Mouse (Mus musculus): ENCODE measurements around the gene Iqgap2. TPM values are rescaled to one million over a fixed set of nuclear protein-coding genes. Genes with fewer than 3 reads are reported as not detected.

Iqgap2 gene
- polyA plus RNA-seq, 1 experiment from 2014 or later: 24.6 TPM

- Histone ChIP-seq H3K4me3 (ENCODE audit: low read depth, low read length) (no peak overlapping the region), H3K9me3 (ENCODE audit: low read length) (no peaks in the 10 kb centered on the region), H3K4me1 (ENCODE audit: insufficient read depth) (peaks cover 19% of the 10 kb centered on the region), H3K27me3 (ENCODE audit: insufficient read depth, low read length) (no peaks in the 10 kb centered on the region), H3K4me2 (ENCODE audit: low read depth, low read length) (no peak overlapping the region), H3K9ac (replicated peaks) (no peak overlapping the region), H3K36me3 (replicated peaks; ENCODE audit: insufficient read depth, low read length) (no peaks in the 10 kb centered on the region), H3K27ac (ENCODE audit: low read depth) (no peak overlapping the region)
- TF ChIP-seq CTCF (IDR thresholded peaks at IDR 0.05; ENCODE audit: low read depth): no peak
- no peak for TF ChIP-seq EP300 (IDR thresholded peaks at IDR 0.05; ENCODE audit: low read depth)
- ATAC-seq (no peak), DNase-seq (no peak)
- WGBS (ENCODE audit: insufficient replicate concordance): 88% methylated on average over 10 of the region's 10 CpGs
These were observed 48.2 kb downstream of the Iqgap2 start for GRCm38 (mm10) chr13:95843411-95844026.

- H3K4me3 ChIP-seq (ENCODE audit: low read depth, low read length): no peak overlapping the region
- no peaks in the 10 kb centered on the region for H3K27me3 ChIP-seq (ENCODE audit: insufficient read depth, low read length)
- no peaks in the 10 kb centered on the region for H3K9me3 ChIP-seq (ENCODE audit: low read length)
- ATAC-seq (no peak), DNase-seq (no peak)
- WGBS (ENCODE audit: insufficient replicate concordance): 62% methylated on average over 7 of the region's 7 CpGs
- H3K27ac ChIP-seq (ENCODE audit: low read depth): no peak overlapping the region
- peaks cover 19% of the 10 kb centered on the region for H3K4me1 ChIP-seq (ENCODE audit: insufficient read depth)
- H3K4me2 ChIP-seq (ENCODE audit: low read depth, low read length): no peak overlapping the region
- H3K36me3 ChIP-seq (replicated peaks; ENCODE audit: insufficient read depth, low read length): no peaks in the 10 kb centered on the region; the same call in 1 of the 2 replicates
- H3K9ac ChIP-seq (replicated peaks): no peak overlapping the region
- TF ChIP-seq EP300 (IDR thresholded peaks at IDR 0.05; ENCODE audit: low read depth): no peak
- TF ChIP-seq CTCF (IDR thresholded peaks at IDR 0.05; ENCODE audit: low read depth): no peak
These were observed 48.9 kb downstream of the Iqgap2 start for GRCm38 (mm10) chr13:95842803-95843202.

GRCm38 (mm10) chr13:95841946-95842345 is 49.8 kb downstream of the Iqgap2 start:
- Histone ChIP-seq H3K27ac (ENCODE audit: low read depth) (no peak overlapping the region), H3K4me3 (ENCODE audit: low read depth, low read length) (no peak overlapping the region), H3K27me3 (ENCODE audit: insufficient read depth, low read length) (no peaks in the 10 kb centered on the region), H3K36me3 (replicated peaks; ENCODE audit: insufficient read depth, low read length) (peaks cover under 1% of the 10 kb centered on the region; the same call in 1 of the 2 replicates), H3K4me2 (ENCODE audit: low read depth, low read length) (no peak overlapping the region), H3K9ac (replicated peaks) (no peak overlapping the region), H3K4me1 (ENCODE audit: insufficient read depth) (peaks cover 21% of the 10 kb centered on the region), H3K9me3 (ENCODE audit: low read length) (no peaks in the 10 kb centered on the region)
- no peak for DNase-seq
- no peak for ATAC-seq
- no peak for TF ChIP-seq CTCF (IDR thresholded peaks at IDR 0.05; ENCODE audit: low read depth)
- no peak for TF ChIP-seq EP300 (IDR thresholded peaks at IDR 0.05; ENCODE audit: low read depth)
- 66% methylated on average over 1 of the region's 1 CpGs for WGBS (ENCODE audit: insufficient replicate concordance)

- H3K4me1 ChIP-seq (ENCODE audit: insufficient read depth): peaks cover 7% of the 10 kb centered on the region
- H3K36me3 ChIP-seq (replicated peaks; ENCODE audit: insufficient read depth, low read length): peaks cover 5% of the 10 kb centered on the region
- no peaks in the 10 kb centered on the region for H3K27me3 ChIP-seq (ENCODE audit: insufficient read depth, low read length)
- no peaks in the 10 kb centered on the region for H3K9me3 ChIP-seq (ENCODE audit: low read length)
- no peak for DNase-seq
- 52% methylated on average over 3 of the region's 3 CpGs for WGBS (ENCODE audit: insufficient replicate concordance)
- no peak overlapping the region for H3K4me3 ChIP-seq (ENCODE audit: low read depth, low read length)
- no peak overlapping the region for H3K4me2 ChIP-seq (ENCODE audit: low read depth, low read length)
- H3K9ac ChIP-seq (replicated peaks): no peak overlapping the region
- no peak overlapping the region for H3K27ac ChIP-seq (ENCODE audit: low read depth)
- TF ChIP-seq CTCF (IDR thresholded peaks at IDR 0.05; ENCODE audit: low read depth) (no peak), EP300 (IDR thresholded peaks at IDR 0.05; ENCODE audit: low read depth) (no peak)
- no peak for ATAC-seq
These were observed 54.8 kb downstream of the Iqgap2 start for GRCm38 (mm10) chr13:95836944-95837343.

GRCm38 (mm10) chr13:95833473-95833872 is 58.2 kb downstream of the Iqgap2 start:
- no peak for ATAC-seq

GRCm38 (mm10) chr13:95832712-95833111 is 59.0 kb downstream of the Iqgap2 start:
- ATAC-seq (no peak), DNase-seq (no peak)
- Histone ChIP-seq H3K4me2 (ENCODE audit: low read depth, low read length) (no peak overlapping the region), H3K27ac (ENCODE audit: low read depth) (no peak overlapping the region), H3K27me3 (ENCODE audit: insufficient read depth, low read length) (no peaks in the 10 kb centered on the region), H3K9ac (replicated peaks) (no peak overlapping the region), H3K36me3 (replicated peaks; ENCODE audit: insufficient read depth, low read length) (peaks cover 5% of the 10 kb centered on the region), H3K4me3 (ENCODE audit: low read depth, low read length) (no peak overlapping the region), H3K9me3 (ENCODE audit: low read length) (no peaks in the 10 kb centered on the region), H3K4me1 (ENCODE audit: insufficient read depth) (peaks cover 23% of the 10 kb centered on the region)
- WGBS (ENCODE audit: insufficient replicate concordance): 67% methylated on average over 3 of the region's 3 CpGs
- TF ChIP-seq CTCF (IDR thresholded peaks at IDR 0.05; ENCODE audit: low read depth) (no peak), EP300 (IDR thresholded peaks at IDR 0.05; ENCODE audit: low read depth) (no peak)

More at GRCm38 (mm10) chr13:95833473-95833872, 58.2 kb downstream of the Iqgap2 start:
- whole genome bisulfite sequencing (ENCODE audit: insufficient replicate concordance): 83% methylated on average over 6 of the region's 6 CpGs
- TF ChIP-seq EP300 (IDR thresholded peaks at IDR 0.05; ENCODE audit: low read depth) (no peak), CTCF (IDR thresholded peaks at IDR 0.05; ENCODE audit: low read depth) (no peak)
- Histone ChIP-seq H3K27ac (ENCODE audit: low read depth) (no peak overlapping the region), H3K9ac (replicated peaks) (no peak overlapping the region), H3K4me2 (ENCODE audit: low read depth, low read length) (no peak overlapping the region), H3K4me1 (ENCODE audit: insufficient read depth) (peaks cover 18% of the 10 kb centered on the region), H3K9me3 (ENCODE audit: low read length) (no peaks in the 10 kb centered on the region), H3K27me3 (ENCODE audit: insufficient read depth, low read length) (no peaks in the 10 kb centered on the region), H3K36me3 (replicated peaks; ENCODE audit: insufficient read depth, low read length) (peaks cover 5% of the 10 kb centered on the region), H3K4me3 (ENCODE audit: low read depth, low read length) (no peak overlapping the region)
- DNase-seq: no peak

Measured in liver, postnatal 0 days (tissue).